Mouse (Mus musculus): Measurements from ENCODE around the gene Mylk4.

- TF ChIP-seq POLR2A (IDR thresholded peaks at IDR 0.05; ENCODE audit: low read depth, low read length) (no peak), CTCF (conservative IDR thresholded peaks at IDR 0.05; ENCODE audit: insufficient read depth, insufficient read length, low read depth, low read length) (no peak)
Observed at GRCm38 (mm10) chr13:32719284-32719683, 64.5 kb downstream of the Mylk4 start.

All from kidney, adult 2 months (tissue).